Mouse (Mus musculus) cerebellum, adult 2 months (tissue): Measurements from ENCODE around the gene Defb13.

ENCODE experiments used
- CTCF ChIP-seq: fragments of 200-500 bp; IDR thresholded peaks from 2 replicates; pipeline ENCODE4 v1.5.1; 2011; ENCODE audit warnings: low read depth, mild to moderate bottlenecking, control low read depth, low read length, moderate library complexity, borderline replicate concordance; ENCODE audit not compliant: insufficient read depth
- POLR2A ChIP-seq: fragments of 200-500 bp; IDR thresholded peaks from 2 replicates; pipeline ENCODE4 v1.6.1; 2011; ENCODE audit warnings: low read length, control low read depth, borderline replicate concordance; ENCODE audit not compliant: insufficient read depth

GRCm38 (mm10) chr8:21956336-21956735 lies 9.8 kb downstream of the Defb13 start:
- TF ChIP-seq POLR2A (no peak), CTCF (no peak)
